Mouse (Mus musculus) heart, adult 2 months (tissue): ENCODE results near the gene Cabin1. TPM values are rescaled to one million over a fixed set of nuclear protein-coding genes. Genes with fewer than 3 reads are reported as not detected.

Experiments
- DNase-seq, 2 experiments: peaks; one replicate each; pipeline ENCODE4 v3.0.0; 2021
- H3K27ac ChIP-seq: fragments of 200-600 bp; 2 replicates; pipeline ENCODE4 v1.8.1; 2022
- H3K27me3 ChIP-seq: fragments of 200-500 bp; 2 replicates; pipeline ENCODE4 v1.6.1; 2012; ENCODE audit warnings: mild to moderate bottlenecking, low read length, inconsistent platforms, mixed read lengths; ENCODE audit not compliant: control insufficient read depth, insufficient read depth
- H3K36me3 ChIP-seq: fragments of 200-500 bp; 2 replicates; pipeline ENCODE4 v1.6.1; 2012; ENCODE audit warnings: low read length, inconsistent platforms; ENCODE audit not compliant: control insufficient read depth, insufficient read depth
- H3K4me1 ChIP-seq: fragments of 200-500 bp; 2 replicates; pipeline ENCODE4 v1.6.1; 2011; ENCODE audit warnings: low read length; ENCODE audit not compliant: control insufficient read depth, insufficient read depth
- H3K4me3 ChIP-seq: fragments of 200-600 bp; 2 replicates; pipeline ENCODE4 v1.8.1; 2022
- H3K79me2 ChIP-seq: fragments of 200-500 bp; replicated peaks from 2 replicates; pipeline ENCODE4 v1.6.1; 2012; ENCODE audit warnings: mild to moderate bottlenecking, inconsistent platforms, low read length, moderate library complexity, mixed read lengths; ENCODE audit not compliant: control insufficient read depth, insufficient read depth
- H3K9ac ChIP-seq: fragments of 200-500 bp; 2 replicates; pipeline ENCODE4 v1.6.1; 2012; ENCODE audit warnings: low read depth, mild to moderate bottlenecking, control low read depth, inconsistent platforms, low read length, mixed read lengths
- CTCF ChIP-seq: fragments of 200-600 bp; IDR thresholded peaks from 2 replicates; pipeline ENCODE4 v1.8.1; 2022; ENCODE audit warnings: antibody characterized with exemption, mild to moderate bottlenecking, moderate library complexity
- EP300 ChIP-seq: fragments of 200-500 bp; IDR thresholded peaks from 2 replicates; pipeline ENCODE4 v1.6.1; 2011; ENCODE audit warnings: low read depth, low read length, control low read depth; ENCODE audit not compliant: insufficient read depth
- POLR2A ChIP-seq: fragments of 200-500 bp; IDR thresholded peaks from 2 replicates; pipeline ENCODE4 v1.6.1; 2011; ENCODE audit warnings: mild to moderate bottlenecking, low read depth, low read length, control low read depth; ENCODE audit not compliant: insufficient read depth
- WGBS: fragments of 180-500 bp; shearing (Covaris S2); methylation state at CpG from one replicate; pipeline ENCODE4 v1.1.7; 2018; 5-methylcytosine and 5-hydroxymethylcytosine counted together
- intact Hi-C: fragments of 180-260 bp; cut with DNase I; formaldehyde crosslinking; loops from one replicate; pipeline ENCODE4 v1.15.1; 2025
- polyA plus RNA-seq: library from polyadenylated mRNA; depleted of rRNA; stranded (reverse); fragments of >200 nt; gene quantifications from 2 replicates; pipeline ENCODE4 v1.2.3, GENCODE M21; 2012
- total RNA-seq, 2 experiments: library from RNA; stranded (reverse); gene quantifications; 2 replicates each; pipeline ENCODE4 v1.2.3; 2021

Cabin1 gene
- total and polyA plus RNA-seq, 3 experiments = 13.6 to 19.9 (median 17.9) TPM

- no peaks in the 10 kb centered on the region for H3K36me3 ChIP-seq
- H3K79me2 ChIP-seq = no peaks in the 10 kb centered on the region
- H3K4me3 ChIP-seq = no peak overlapping the region
- no peak overlapping the region for H3K9ac ChIP-seq
- intact Hi-C loops = no loop called here
- no peak for DNase-seq
- no peak overlapping the region for H3K27ac ChIP-seq
- WGBS = 41% methylated on average over 3 of the region's 3 CpGs
- no peak for TF ChIP-seq POLR2A
- no peaks in the 10 kb centered on the region for H3K27me3 ChIP-seq
- 0 out of 2 replicates have a peak, but pooled peaks cover 1% of the 10 kb centered on the region for H3K4me1 ChIP-seq
Measured at GRCm38 (mm10) chr10:75794880-75795279, 30.7 kb upstream of the Cabin1 start.

- Histone ChIP-seq H3K27ac (no peak overlapping the region), H3K79me2 (no peaks in the 10 kb centered on the region), H3K4me1 (no peaks in the 10 kb centered on the region), H3K36me3 (no peaks in the 10 kb centered on the region), H3K27me3 (no peaks in the 10 kb centered on the region), H3K4me3 (no peak overlapping the region), H3K9ac (no peak overlapping the region)
- TF ChIP-seq CTCF (peak; percentile 29; the same call in 1 of the 2 replicates), POLR2A (no peak), EP300 (no peak)
- 22% methylated on average over 7 of the region's 7 CpGs for WGBS
- intact Hi-C loops = no loop called here
- no peak for DNase-seq
Measured at GRCm38 (mm10) chr10:75790773-75791172, 26.6 kb upstream of the Cabin1 start.

GRCm38 (mm10) chr10:75789841-75790240, 25.7 kb upstream of the Cabin1 start:
- Histone ChIP-seq H3K9ac (no peak overlapping the region), H3K27ac (no peak overlapping the region), H3K36me3 (no peaks in the 10 kb centered on the region), H3K27me3 (no peaks in the 10 kb centered on the region), H3K79me2 (no peaks in the 10 kb centered on the region), H3K4me3 (no peak overlapping the region), H3K4me1 (no peaks in the 10 kb centered on the region)
- no peak for TF ChIP-seq CTCF
- TF ChIP-seq POLR2A = no peak
- no peak for TF ChIP-seq EP300
- intact Hi-C loops = no loop called here
- WGBS = 91% methylated on average over 5 of the region's 5 CpGs
- no peak for DNase-seq

- H3K4me1 ChIP-seq = no peaks in the 10 kb centered on the region
- no peak overlapping the region for H3K27ac ChIP-seq
- H3K79me2 ChIP-seq = no peaks in the 10 kb centered on the region
- H3K4me3 ChIP-seq = no peak overlapping the region
- no peak for DNase-seq
- intact Hi-C loops = no loop called here
- H3K36me3 ChIP-seq = no peaks in the 10 kb centered on the region
- no peaks in the 10 kb centered on the region for H3K27me3 ChIP-seq
- TF ChIP-seq POLR2A (no peak), CTCF (no peak), EP300 (no peak)
- H3K9ac ChIP-seq = no peak overlapping the region
- 82% methylated on average over 6 of the region's 6 CpGs for WGBS
Measured at GRCm38 (mm10) chr10:75789081-75789735, 25.1 kb upstream of the Cabin1 start.

GRCm38 (mm10) chr10:75788277-75788676, 24.1 kb upstream of the Cabin1 start:
- no peak for DNase-seq

GRCm38 (mm10) chr10:75785442-75785841, 21.3 kb upstream of the Cabin1 start:
- TF ChIP-seq CTCF = no peak
- TF ChIP-seq EP300 = no peak
- TF ChIP-seq POLR2A = no peak
- H3K79me2 ChIP-seq = no peaks in the 10 kb centered on the region
- H3K36me3 ChIP-seq = no peaks in the 10 kb centered on the region
- intact Hi-C loops = no loop called here
- no peak for DNase-seq
- no peaks in the 10 kb centered on the region for H3K27me3 ChIP-seq
- H3K4me1 ChIP-seq = no peaks in the 10 kb centered on the region
- H3K27ac ChIP-seq = no peak overlapping the region
- WGBS = 72% methylated on average over 1 of the region's 1 CpGs
- no peak overlapping the region for H3K9ac ChIP-seq
- H3K4me3 ChIP-seq = no peak overlapping the region

More at GRCm38 (mm10) chr10:75788277-75788676, 24.1 kb upstream of the Cabin1 start:
- no peaks in the 10 kb centered on the region for H3K79me2 ChIP-seq
- H3K9ac ChIP-seq = no peak overlapping the region
- no peak overlapping the region for H3K27ac ChIP-seq
- 91% methylated on average over 8 of the region's 8 CpGs for WGBS
- H3K27me3 ChIP-seq = no peaks in the 10 kb centered on the region
- no peak for TF ChIP-seq EP300
- no peak for TF ChIP-seq POLR2A
- no peak for TF ChIP-seq CTCF
- H3K36me3 ChIP-seq = no peaks in the 10 kb centered on the region
- H3K4me3 ChIP-seq = no peak overlapping the region
- no peaks in the 10 kb centered on the region for H3K4me1 ChIP-seq
- intact Hi-C loops = no loop called here
